Mouse (Mus musculus): Measurements from ENCODE around the gene Ppp1r17.

Ppp1r17 gene

DNA sequence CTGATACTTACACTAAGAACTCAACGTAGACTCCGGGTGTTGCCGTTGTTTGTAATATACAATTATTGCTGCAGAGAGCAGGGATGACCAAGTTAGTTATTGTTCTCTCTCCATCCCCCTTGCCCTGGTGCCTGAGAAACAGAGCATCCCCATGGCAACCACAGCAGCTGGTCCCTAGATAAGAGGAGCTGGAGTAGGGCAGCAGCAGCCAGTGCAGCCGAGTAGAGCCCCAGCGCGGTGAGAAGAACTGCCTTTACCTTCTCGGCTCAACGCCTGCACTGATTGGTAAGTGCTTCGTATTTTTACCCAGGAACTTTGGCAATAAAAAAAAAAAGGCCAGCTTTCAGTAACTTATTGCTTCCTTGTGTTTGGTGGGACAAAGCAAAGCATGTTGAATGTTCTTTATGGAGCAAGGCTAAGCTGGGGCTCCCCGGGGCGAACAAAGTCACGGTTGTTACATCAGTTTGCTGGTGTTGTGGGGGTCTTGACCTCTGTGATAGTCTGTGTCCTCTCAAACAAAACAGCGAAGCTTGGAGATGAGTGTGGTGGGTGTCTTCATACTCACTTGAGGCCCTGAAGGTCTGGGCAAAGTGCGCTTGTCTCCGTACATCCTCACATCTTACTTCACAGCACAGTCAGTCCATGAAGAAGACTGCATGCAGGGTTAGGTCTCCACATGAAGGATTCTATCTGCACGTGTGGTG, at the start of gene Ppp1r17:
Ppp1r17 (plus strand) TSS at position 207 of the 704 bp plus-strand sequence.
- no peak for DNase-seq

DNA sequence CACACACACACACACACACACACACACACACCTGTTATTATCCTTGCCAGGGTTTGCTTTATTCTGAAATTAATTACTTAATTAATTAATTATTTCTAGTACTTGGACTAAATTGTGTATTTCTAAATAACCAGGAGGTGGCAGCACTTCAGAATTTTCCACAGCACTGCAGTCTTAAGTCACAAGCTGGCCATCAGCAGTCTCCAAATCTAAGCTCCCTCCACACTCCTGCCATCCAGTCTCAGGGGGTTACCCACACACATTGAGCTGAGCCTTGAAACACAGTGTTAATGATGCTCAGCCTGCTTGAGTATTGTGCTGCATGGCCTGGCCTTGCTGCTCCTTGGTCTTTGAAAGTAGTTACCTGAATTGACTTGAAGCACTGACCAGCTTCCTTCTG, 44.3 kb upstream of the Ppp1r17 start:
- DNase-seq = peak; percentile 25 to 45

DNA sequence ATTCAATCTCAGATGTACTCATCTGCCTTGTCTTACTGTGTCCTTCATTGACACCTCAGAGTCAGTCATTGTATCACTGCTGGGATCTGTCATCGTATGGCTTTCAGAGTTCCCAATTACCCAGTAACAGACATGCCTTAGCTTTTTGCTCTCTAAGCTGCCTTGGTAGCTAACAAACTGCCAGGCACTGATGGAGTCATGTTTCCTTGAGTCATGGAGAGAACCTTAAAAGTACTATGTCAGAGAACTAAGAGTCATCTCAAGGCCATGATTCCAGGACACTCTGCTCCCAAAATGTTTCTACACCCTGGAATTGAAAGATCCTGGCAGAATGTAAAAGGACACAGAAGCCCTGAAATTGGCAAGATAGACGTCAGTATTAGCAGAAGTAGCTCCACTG, 37.5 kb upstream of the Ppp1r17 start:
- no peak for DNase-seq

DNA sequence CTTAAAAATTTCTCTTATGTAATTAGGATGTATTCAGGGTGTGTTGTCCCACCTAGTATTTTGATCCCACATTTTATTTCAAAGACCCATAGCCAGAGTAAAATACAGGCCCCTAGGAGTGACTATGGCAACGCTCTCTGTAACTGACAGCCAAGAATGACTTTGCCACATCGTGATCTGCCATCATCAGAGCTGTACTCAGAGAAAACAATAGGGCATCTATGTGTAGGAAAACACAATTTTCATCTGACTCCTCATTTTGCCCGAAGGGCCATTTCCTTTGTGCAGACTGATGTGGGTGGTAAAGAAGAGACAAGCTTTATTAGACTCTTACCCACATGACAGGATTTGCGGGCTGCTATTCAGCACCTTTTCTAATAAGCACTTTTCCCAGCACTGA, 8.6 kb upstream of the Ppp1r17 start:
- no peak for DNase-seq

DNA sequence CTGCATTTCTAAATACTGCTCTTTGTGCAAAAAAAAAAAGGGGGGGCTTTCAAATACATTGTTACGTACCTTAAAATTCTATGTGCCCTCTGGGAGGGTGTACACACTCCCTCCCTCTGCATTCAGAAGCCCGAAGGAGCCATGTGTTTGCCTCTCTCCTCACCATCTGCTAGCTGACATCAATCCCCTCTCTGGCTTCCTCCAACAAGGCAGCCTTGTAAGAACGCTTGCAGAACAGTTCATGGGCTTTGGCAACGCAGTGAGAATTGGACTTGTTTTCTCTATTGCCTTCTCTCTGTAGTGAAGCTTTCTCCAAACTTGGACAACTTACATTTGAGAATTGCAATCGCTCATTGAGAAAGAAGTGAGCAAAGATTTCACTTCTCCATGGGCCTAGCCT, 4.9 kb upstream of the Ppp1r17 start:
- no peak for DNase-seq

DNA sequence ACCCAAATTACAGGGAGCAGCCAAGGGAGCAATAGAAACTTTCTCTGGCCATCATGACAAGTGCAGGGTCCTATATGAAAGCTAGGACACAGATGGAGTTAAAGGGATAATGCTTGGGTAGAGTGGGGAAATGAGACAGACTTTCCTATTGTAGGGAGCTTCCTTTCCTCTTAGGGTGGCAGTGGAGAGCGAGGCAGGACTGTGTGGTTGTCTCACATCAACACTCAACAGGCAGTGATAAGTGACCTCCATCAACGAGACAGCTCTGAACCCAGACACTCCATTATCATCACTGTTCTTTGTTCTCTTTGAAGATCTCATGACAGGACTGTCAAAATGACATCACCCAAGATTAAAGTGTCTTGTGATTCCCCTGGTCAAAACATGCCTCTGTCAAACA, 2.3 kb downstream of the Ppp1r17 start:
- DNase-seq = no peak

DNA sequence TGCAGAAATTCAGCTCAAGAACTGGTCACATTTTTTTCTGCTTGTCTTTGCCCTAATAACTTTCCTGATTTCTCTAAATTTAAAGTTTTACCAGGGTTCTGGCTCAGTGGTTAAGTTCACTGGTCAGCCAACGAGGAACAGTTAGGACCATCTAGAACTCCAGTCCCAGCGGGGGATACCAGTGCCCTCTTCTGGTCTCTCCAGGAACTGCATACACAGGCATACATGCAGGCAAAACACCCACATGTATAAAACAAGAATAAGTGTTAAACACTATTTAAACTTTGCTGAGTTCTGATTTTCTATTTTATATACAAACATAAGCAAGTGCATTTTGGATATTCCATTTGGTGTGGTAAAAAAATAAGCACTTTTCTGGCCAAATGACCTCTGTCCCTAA, 8.2 kb downstream of the Ppp1r17 start:
- DNase-seq = peak in 1 of 2 experiments; percentile 26

DNA sequence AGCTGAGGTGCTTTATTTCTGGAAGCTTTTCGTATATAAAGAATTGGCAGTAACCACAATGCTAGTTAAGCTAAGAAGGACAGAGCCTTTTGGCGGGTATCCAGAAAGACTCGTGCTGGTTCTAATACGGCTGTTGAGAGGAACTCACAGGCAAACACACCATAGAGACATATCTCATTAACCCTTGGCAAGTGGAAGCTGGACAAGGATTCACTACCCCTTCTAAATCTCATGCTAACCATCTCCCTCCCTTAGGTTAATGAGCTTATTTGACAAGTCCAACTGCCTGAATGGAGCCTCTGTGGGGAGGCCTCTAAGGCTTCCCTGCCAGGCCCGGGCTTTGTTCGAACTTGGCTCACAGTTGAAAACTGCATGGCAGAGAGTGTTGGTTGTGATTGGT, 10.0 kb downstream of the Ppp1r17 start:
- DNase-seq = no peak

DNA sequence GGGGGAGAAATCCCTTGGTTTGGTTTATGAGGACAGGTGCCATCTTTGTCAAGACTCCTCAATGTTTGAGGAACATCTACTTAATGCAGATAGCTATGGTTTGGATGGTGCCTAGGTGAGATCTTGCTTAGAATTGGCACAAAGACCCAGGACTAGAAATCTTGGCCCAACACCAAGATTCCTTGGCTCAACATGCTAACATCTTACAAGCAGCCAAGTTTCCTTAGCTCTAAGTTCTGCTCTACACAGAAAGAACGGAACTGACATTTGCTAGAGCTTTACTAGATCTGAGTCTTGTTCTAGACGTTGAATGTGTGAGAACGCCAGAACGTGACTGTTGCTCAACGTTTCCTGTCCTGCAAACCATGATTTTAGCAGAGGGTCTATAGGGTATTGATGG, 10.7 kb downstream of the Ppp1r17 start:
- peak in 1 of 2 experiments; percentile 27 for DNase-seq

DNA sequence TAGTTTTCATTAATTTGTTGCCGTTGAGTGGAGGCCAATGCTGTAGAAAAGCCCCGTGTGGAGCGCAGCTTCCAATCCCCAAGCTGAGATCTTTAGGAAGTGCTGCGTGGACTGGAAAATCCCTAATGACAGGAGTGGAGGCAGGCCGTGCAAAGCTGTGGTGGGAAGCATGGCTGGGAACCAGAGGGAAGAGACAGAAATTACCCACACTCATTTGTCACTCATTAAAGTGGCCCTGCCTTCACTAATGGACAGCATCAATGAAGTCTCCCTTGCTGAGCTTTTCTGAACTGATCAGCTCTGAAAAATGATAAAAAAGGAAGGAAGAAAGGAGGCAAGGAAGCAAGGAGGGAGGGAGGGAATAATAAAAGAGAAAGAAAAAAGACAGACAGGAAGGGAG, 12.7 kb downstream of the Ppp1r17 start:
- no peak for DNase-seq

DNA sequence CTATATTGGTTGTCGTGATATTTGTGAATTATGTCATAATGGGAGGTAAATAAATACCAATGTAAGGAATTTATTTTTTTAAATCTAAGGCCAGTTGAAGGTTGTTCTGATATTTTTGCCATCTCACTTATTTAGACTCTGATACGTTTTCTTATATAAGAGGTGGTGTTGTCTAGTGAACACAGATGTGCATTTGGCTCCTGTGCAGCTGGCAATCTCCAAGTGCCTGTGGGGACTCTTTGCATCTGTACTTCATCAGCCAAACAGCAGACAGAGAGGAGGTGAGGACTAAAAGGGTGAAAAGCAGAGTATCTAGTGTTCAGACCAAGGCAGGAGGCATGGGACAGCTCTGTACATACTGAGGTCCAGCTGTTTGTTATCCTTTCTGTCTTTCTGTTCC, 14.9 kb downstream of the Ppp1r17 start:
- no peak for DNase-seq

DNA sequence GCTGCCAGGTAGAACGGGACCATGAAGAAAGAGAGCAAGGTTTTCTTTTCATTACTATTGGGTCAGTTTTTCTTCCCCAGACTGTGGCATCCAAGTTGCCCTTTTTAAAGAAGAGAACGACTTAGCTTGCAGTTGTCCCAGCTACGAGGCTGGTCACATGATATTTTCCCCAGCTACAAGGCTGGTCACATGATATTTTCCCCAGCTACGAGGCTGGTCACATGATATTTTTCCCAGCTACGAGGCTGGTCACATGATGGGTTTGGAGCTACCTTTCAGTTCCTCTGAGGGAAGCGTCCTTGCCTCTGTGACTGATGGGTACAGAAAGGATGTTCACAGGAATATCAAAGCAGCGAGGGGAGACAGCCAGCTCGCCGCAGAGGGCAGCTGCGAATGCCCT, 17.8 kb downstream of the Ppp1r17 start:
- no peak for DNase-seq

DNA sequence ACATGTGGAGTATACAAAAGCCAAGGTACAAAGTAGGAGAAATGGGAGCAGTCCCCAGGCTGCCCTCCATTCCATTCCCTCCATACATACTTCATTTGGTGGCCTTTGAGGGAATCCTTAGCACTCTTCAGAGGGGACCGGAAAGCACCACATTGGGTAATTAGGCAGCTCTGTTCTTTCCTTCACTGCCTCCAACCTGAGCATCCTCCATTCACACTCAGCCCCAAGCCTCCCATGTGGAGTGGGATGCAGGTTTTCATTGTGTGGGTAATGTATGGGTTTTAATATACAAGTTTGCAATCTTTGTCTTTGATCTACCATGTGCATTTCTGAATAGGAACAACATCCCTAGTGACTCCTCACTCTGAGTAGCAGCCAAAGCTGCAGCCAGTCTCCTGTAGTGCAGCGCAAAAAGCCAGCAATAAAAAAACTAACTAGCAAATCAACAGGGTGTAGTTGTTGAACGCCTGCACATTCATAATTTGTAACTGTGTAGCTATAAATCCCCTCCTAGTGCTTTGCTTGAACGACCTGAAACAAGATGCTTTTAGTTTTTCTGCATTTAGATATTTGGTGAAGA, 22.3 kb downstream of the Ppp1r17 start:
- no peak for DNase-seq

DNA sequence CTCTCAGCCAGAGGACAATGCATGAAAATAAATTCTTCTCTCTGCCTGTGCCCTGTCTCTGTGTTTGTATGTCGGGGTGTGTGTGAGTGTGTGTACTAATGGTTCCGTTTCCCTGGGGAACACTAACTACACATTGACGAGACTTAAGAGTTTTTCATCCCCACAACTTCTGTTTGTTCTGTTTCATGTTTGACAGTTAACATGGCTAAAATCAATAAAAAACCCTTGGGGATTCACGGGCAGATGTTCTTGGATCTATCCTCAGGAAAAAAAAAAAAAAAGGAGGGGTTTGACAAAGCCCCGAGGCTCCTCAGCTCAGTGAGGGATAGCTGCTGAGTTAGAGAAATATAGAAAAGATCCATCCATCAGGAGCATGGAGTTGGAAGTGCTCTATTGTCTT, 27.0 kb downstream of the Ppp1r17 start:
- DNase-seq = no peak

DNA sequence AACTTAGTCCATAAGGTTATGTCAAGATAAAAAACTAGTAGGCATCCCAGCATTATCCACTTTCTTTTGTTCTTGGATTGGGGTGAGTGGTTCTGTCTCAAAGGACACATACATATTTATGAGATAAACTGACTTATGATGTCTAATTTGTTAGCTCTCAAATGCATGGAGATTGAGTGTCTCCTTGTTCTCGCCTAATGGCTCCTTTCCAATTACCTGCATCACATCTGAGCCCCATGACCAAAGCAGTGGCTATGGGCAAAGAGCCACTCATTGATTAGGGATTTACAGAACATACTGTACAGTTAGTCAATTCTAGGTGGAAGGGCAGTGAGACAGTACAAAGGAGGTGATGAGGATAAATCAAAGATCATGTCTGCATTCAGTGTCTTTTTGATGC, 27.4 kb downstream of the Ppp1r17 start:
- DNase-seq = no peak

DNA sequence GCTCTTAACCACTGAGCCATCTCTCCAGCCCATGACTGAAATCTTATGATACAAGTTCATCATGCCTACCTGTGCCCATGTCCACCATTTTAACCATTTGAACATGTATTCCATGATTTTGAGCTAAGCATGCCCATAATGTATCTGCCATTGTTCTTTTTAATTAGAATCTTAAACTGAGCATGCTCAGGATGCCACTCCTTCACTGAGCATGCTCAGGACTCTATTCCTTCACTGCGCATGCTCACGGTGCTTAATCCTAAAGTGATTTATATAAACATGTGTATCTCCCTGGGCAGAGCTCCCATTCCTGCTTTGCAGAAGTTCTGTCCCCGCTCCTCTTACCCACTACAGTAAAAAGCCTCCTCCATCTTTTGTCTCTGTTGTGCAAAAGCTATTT, 31.3 kb downstream of the Ppp1r17 start:
- no peak for DNase-seq

DNA sequence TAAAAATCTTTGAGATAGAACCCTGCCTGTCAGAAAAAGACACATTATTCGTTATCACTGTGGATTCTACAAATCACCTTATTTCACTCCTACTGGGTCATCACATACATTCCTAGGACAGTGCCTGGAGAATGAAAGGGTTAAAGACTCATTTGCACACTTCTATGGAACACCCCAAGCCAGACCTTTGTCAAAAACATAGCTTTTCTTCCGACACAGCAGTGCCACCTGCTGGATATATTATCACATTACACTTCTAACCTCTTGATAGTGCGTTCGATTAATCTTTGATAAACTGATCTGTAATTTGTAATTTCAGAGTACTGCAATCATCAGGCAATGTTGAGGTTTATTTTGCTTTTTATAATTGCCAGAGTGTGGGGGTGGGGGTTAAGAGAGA, 31.8 kb downstream of the Ppp1r17 start:
- peak in 1 of 2 experiments; percentile 35 for DNase-seq

DNA sequence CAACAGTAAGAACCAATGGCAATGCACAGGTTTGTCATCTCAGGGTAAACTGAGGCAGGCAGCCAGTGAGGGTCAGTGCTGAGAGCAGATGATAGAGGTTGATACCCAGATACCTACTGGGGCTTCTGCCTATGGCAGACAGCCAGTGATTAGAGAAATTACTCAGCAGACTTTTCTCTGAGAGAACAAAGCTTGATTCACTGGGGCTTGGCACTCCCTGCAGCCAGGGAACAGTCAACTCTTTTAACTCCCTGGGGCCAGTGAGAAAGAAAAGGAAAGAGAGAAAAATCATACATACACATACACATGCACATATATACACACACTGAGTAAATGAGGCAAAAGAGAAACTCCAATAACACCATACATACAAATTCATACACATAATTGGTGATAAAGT, 46.4 kb downstream of the Ppp1r17 start:
- no peak for DNase-seq

DNA sequence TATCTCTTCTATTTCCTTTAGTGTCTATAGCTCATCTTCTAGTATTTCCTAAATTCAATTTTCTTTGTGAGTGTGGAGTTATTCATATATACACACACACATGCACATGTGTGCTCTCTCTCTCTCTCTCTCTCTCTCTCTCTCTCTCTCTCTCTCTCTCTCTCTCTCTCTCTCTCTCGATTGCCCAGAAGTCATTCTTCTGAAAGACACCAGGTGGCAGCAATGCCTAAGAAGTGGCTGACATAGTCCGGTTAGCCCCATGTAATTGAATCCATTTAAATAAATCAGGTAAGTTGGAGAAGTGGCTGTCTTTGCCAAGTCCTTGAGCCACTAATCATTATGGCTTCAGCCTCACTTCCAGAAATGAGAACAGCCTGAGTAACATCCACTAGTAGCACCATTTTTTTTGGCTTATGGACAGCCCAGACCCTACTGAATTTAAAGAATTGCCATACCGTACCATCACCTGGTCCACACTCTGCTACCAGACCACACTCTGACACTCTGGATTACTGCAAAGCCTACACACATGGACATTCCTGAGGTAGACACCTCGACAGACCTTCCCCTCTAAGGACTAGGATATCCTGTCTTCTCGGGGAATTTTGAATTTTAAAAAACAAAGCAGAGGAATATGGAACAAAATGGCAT, 49.5 kb downstream of the Ppp1r17 start:
- peak; percentile 62 to 75 for DNase-seq

DNA sequence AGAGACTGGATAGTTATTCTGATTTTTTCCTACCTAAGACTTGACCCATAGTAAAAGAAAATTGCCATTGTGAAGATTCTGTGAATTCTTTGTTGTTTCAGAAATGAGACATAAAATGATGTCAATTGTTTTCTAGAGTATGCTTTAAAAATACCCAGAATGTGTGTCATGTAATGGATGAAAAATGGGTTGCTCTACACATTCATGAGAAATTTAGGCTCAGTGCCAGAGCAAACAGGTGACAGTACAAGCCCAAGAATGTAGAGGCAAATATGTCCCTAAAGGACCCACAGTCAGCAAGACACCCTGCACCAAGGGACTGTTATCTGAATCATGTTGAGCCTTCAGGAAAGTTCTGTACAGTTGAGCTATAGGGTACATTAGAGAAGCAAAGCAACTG, 51.2 kb downstream of the Ppp1r17 start:
- no peak for DNase-seq

DNA sequence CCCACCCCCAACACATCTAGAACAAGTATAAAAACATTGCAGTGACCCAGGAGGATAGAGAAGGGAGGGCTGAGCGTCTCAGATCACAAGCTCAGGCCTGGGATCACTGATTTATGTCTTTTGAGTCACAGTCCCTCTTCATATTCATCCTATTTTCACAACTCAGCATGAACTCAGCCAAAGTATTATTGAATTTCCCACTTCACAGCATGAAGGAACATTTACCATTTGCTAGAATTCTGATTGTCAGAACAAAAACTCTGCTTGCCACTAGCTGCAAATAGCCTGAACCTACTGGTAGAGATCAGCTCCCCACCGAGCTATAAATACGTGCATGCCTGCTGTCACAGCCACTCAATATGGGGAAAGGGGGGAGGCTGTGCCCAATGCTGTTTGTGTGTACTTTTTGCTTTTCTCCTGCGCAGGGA, 59.1 kb downstream of the Ppp1r17 start:
- peak; percentile 35 to 51 for DNase-seq
